Mouse (Mus musculus) thymus, postnatal 0 days (tissue): ENCODE data around the gene Cfl1. TPM values are rescaled to one million over a fixed set of nuclear protein-coding genes. Genes with fewer than 3 reads are reported as not detected.
A peak's percentile ranks its signal among the peaks of the same experiment; 100 is the strongest.

Experiments used
- DNase-seq: peaks from one replicate; pipeline ENCODE4 v3.0.0-alpha.2; 2015; ENCODE audit warnings: low spot score
- polyA plus RNA-seq: library from polyadenylated mRNA; unstranded; fragments of >200 nt; fragmentation: Nextera tagmentation; extraction: Ambion mirVana; gene quantifications from 2 replicates; pipeline ENCODE4 v1.2.1, GENCODE M21; 2015

Gene Cfl1
- polyA plus RNA-seq, result 3,590 and 4,042 TPM in 2 replicates

GRCm38 (mm10) chr19:5490313-5490897, at the start of gene Cfl1:
Gene Cfl1, plus strand, starts transcription at chr19:5490455.
- DNase-seq, result peak; percentile 98

GRCm38 (mm10) chr19:5444371-5444908, 45.8 kb upstream of the Cfl1 start:
- no peak for DNase-seq

- DNase-seq, result no peak
Observed at GRCm38 (mm10) chr19:5444954-5445353, 45.3 kb upstream of the Cfl1 start.

- DNase-seq, result no peak
Observed at GRCm38 (mm10) chr19:5445747-5446146, 44.5 kb upstream of the Cfl1 start.

- DNase-seq, result peak; percentile 76
Observed at GRCm38 (mm10) chr19:5447515-5448353, 42.5 kb upstream of the Cfl1 start, which contains the start of gene Fosl1. Gene Fosl1, plus strand, starts transcription at chr19:5447547.

GRCm38 (mm10) chr19:5448354-5449150, 41.7 kb upstream of the Cfl1 start:
- DNase-seq, result peak; percentile 52

- DNase-seq, result no peak
Observed at GRCm38 (mm10) chr19:5449673-5450072, 40.6 kb upstream of the Cfl1 start.

GRCm38 (mm10) chr19:5451766-5452165, 38.5 kb upstream of the Cfl1 start:
- DNase-seq, result no peak

- no peak for DNase-seq
Observed at GRCm38 (mm10) chr19:5455037-5455436, 35.2 kb upstream of the Cfl1 start.

GRCm38 (mm10) chr19:5455568-5455967, 34.7 kb upstream of the Cfl1 start:
- no peak for DNase-seq

GRCm38 (mm10) chr19:5456241-5456921, 33.9 kb upstream of the Cfl1 start:
- no peak for DNase-seq

GRCm38 (mm10) chr19:5456922-5457745, 33.1 kb upstream of the Cfl1 start:
- peak; percentile 94 for DNase-seq

- DNase-seq, result no peak
Observed at GRCm38 (mm10) chr19:5457746-5458442, 32.4 kb upstream of the Cfl1 start, which contains the start of gene Ccdc85b. Gene Ccdc85b, minus strand, starts transcription at chr19:5457894.

- DNase-seq, result no peak
Observed at GRCm38 (mm10) chr19:5459019-5459418, 31.2 kb upstream of the Cfl1 start.

GRCm38 (mm10) chr19:5459896-5460295, 30.4 kb upstream of the Cfl1 start:
- DNase-seq, result no peak

- DNase-seq, result peak; percentile 87
Observed at GRCm38 (mm10) chr19:5460465-5460911, 29.8 kb upstream of the Cfl1 start, which contains the start of gene Fibp. Gene Fibp, plus strand, starts transcription at chr19:5460615.

GRCm38 (mm10) chr19:5461411-5461810, 28.8 kb upstream of the Cfl1 start:
- no peak for DNase-seq

- DNase-seq, result no peak
Observed at GRCm38 (mm10) chr19:5463212-5463611, 27.0 kb upstream of the Cfl1 start.
